Mouse (Mus musculus) myocyte (in vitro differentiated cells): ENCODE data around the gene Usp38. TPM values are rescaled to one million over a fixed set of nuclear protein-coding genes. Genes with fewer than 3 reads are reported as not detected.

Source experiments
- H3K27me3 ChIP-seq: one replicate; pipeline ENCODE4 v1.6.1; 2011; ENCODE audit not compliant: control insufficient read depth, insufficient read depth, insufficient read length
- H3K36me3 ChIP-seq: one replicate; pipeline ENCODE4 v1.6.1; 2011; ENCODE audit not compliant: control insufficient read depth, insufficient read depth
- H3K4me2 ChIP-seq: one replicate; pipeline ENCODE4 v1.6.1; 2011; ENCODE audit warnings: low read depth, control low read depth
- H3K4me3 ChIP-seq: one replicate; pipeline ENCODE4 v1.5.1; 2011; ENCODE audit warnings: mild to moderate bottlenecking, control low read depth, moderate library complexity
- H3K79me2 ChIP-seq: one replicate; pipeline ENCODE4 v1.6.1; 2011; ENCODE audit not compliant: control insufficient read depth, insufficient read depth
- H3ac ChIP-seq: one replicate; pipeline ENCODE4 v1.6.1; 2011; ENCODE audit not compliant: control insufficient read depth, insufficient read length
- CEBPB ChIP-seq: IDR thresholded peaks from 2 replicates; pipeline ENCODE4 v1.6.1; 2011; ENCODE audit warnings: mild to moderate bottlenecking, moderate library complexity; ENCODE audit not compliant: poor library complexity, insufficient read depth, severe bottlenecking
- E2F4 ChIP-seq: IDR thresholded peaks from one replicate; pipeline ENCODE4 v1.6.1; 2011; ENCODE audit warnings: mild to moderate bottlenecking, control low read depth, moderate library complexity; ENCODE audit not compliant: insufficient read depth
- MAX ChIP-seq: IDR thresholded peaks from one replicate; pipeline ENCODE4 v1.6.1; 2011; ENCODE audit warnings: low read depth, mild to moderate bottlenecking, control low read depth
- MYOD1 ChIP-seq, 3 experiments: IDR thresholded peaks; one replicate each; pipeline ENCODE4 v1.6.1; 2011; ENCODE audit warnings: control low read depth in 2 of 3, low read depth in 2 of 3, mild to moderate bottlenecking in 2 of 3, moderate library complexity in 1 of 3; ENCODE audit not compliant: insufficient read length in 2 of 3, control insufficient read depth in 1 of 3
- MYOG ChIP-seq, 3 experiments: IDR thresholded peaks; one replicate each; pipeline ENCODE4 v1.6.1; 2011; ENCODE audit warnings: control low read depth in 2 of 3, low read depth in 2 of 3, mild to moderate bottlenecking in 2 of 3; ENCODE audit not compliant: insufficient read length in 2 of 3, control insufficient read depth in 1 of 3, insufficient read depth in 1 of 3
- POLR2A ChIP-seq: IDR thresholded peaks from one replicate; pipeline ENCODE4 v1.6.1; 2011; ENCODE audit warnings: low read depth, mild to moderate bottlenecking, control low read depth, moderate library complexity; ENCODE audit not compliant: insufficient read length
- POLR2AphosphoS2 ChIP-seq: IDR thresholded peaks from one replicate; pipeline ENCODE4 v1.6.1; 2011; ENCODE audit warnings: low read depth, control low read depth; ENCODE audit not compliant: insufficient read length
- REST ChIP-seq: IDR thresholded peaks from one replicate; pipeline ENCODE4 v1.6.1; 2011; ENCODE audit warnings: mild to moderate bottlenecking, control low read depth, moderate library complexity; ENCODE audit not compliant: insufficient read depth, insufficient read length
- SRF ChIP-seq: IDR thresholded peaks from one replicate; pipeline ENCODE4 v1.6.1; 2011; ENCODE audit warnings: low read depth; ENCODE audit not compliant: control insufficient read depth, insufficient read length
- TCF12 ChIP-seq: IDR thresholded peaks from one replicate; pipeline ENCODE4 v1.6.1; 2011; ENCODE audit warnings: mild to moderate bottlenecking, control low read depth; ENCODE audit not compliant: poor library complexity, insufficient read depth, severe bottlenecking
- TCF3 ChIP-seq: IDR thresholded peaks from one replicate; pipeline ENCODE4 v1.6.1; 2011; ENCODE audit warnings: low read depth, control low read depth; ENCODE audit not compliant: insufficient read length
- USF1 ChIP-seq: IDR thresholded peaks from one replicate; pipeline ENCODE4 v1.6.1; 2011; ENCODE audit warnings: low read depth, mild to moderate bottlenecking, control low read depth, moderate library complexity
- polyA plus RNA-seq: library from polyadenylated mRNA; unstranded; fragments of >200 nt; fragmentation: generic; extraction: Trizol; gene quantifications from one replicate; pipeline ENCODE4 v1.2.1, GENCODE M21; 2012; ENCODE audit warnings: missing spikeins

The Usp38 gene
- polyA plus RNA-seq, 1 experiment, result 6.1 TPM

GRCm38 (mm10) chr8:80952235-80952915 is 62.4 kb downstream of the Usp38 start:
- no peak overlapping the region for H3K4me3 ChIP-seq
- H3K36me3 ChIP-seq, result no peaks in the 10 kb centered on the region
- H3K27me3 ChIP-seq, result no peaks in the 10 kb centered on the region
- no peaks in the 10 kb centered on the region for H3K79me2 ChIP-seq
- H3ac ChIP-seq, result no peak overlapping the region
- TF ChIP-seq TCF12, result no peak
- TF ChIP-seq E2F4, result no peak
- no peak for TF ChIP-seq POLR2A
- no peak for TF ChIP-seq POLR2AphosphoS2
- no peak for TF ChIP-seq CEBPB
- no peak for TF ChIP-seq REST
- no peak for TF ChIP-seq USF1
- TF ChIP-seq MYOD1 (IDR thresholded peaks at IDR 0.05; ENCODE audit: control insufficient read depth in 1 of 3, insufficient read length in 2 of 3, low read depth in 2 of 3), result no peak
- TF ChIP-seq SRF, result no peak
- TF ChIP-seq MYOG (IDR thresholded peaks at IDR 0.05; ENCODE audit: control insufficient read depth in 1 of 3, insufficient read depth in 1 of 3, insufficient read length in 2 of 3, low read depth in 2 of 3), result no peak
- no peak for TF ChIP-seq TCF3
- no peak for TF ChIP-seq MAX
- no peak overlapping the region for H3K4me2 ChIP-seq

- Histone ChIP-seq H3K36me3 (no peaks in the 10 kb centered on the region), H3K4me2 (no peak overlapping the region), H3K4me3 (no peak overlapping the region), H3K79me2 (no peaks in the 10 kb centered on the region), H3K27me3 (no peaks in the 10 kb centered on the region), H3ac (no peak overlapping the region)
- TF ChIP-seq POLR2AphosphoS2 (no peak), USF1 (no peak), POLR2A (no peak), MAX (no peak), SRF (no peak), TCF3 (no peak), MYOD1 (IDR thresholded peaks at IDR 0.05; ENCODE audit: control insufficient read depth in 1 of 3, insufficient read length in 2 of 3, low read depth in 2 of 3) (no peak), TCF12 (no peak), CEBPB (no peak), MYOG (IDR thresholded peaks at IDR 0.05; ENCODE audit: control insufficient read depth in 1 of 3, insufficient read depth in 1 of 3, insufficient read length in 2 of 3, low read depth in 2 of 3) (no peak)
Observed at GRCm38 (mm10) chr8:80948405-80949183, 66.1 kb downstream of the Usp38 start.

GRCm38 (mm10) chr8:80943742-80944141 is 71.0 kb downstream of the Usp38 start:
- H3ac ChIP-seq, result no peak overlapping the region

GRCm38 (mm10) chr8:80941621-80942020 is 73.1 kb downstream of the Usp38 start:
- Histone ChIP-seq H3ac (no peak overlapping the region), H3K79me2 (no peaks in the 10 kb centered on the region), H3K36me3 (no peaks in the 10 kb centered on the region), H3K4me3 (no peak overlapping the region), H3K4me2 (no peak overlapping the region), H3K27me3 (no peaks in the 10 kb centered on the region)
- TF ChIP-seq CEBPB, result no peak
- no peak for TF ChIP-seq E2F4
- no peak for TF ChIP-seq MAX
- TF ChIP-seq TCF12, result no peak
- no peak for TF ChIP-seq POLR2A
- TF ChIP-seq MYOD1 (IDR thresholded peaks at IDR 0.05; ENCODE audit: control insufficient read depth in 1 of 3, insufficient read length in 2 of 3, low read depth in 2 of 3), result no peak

More at GRCm38 (mm10) chr8:80943742-80944141, 71.0 kb downstream of the Usp38 start:
- Histone ChIP-seq H3K79me2 (no peaks in the 10 kb centered on the region), H3K36me3 (no peaks in the 10 kb centered on the region), H3K4me3 (no peak overlapping the region), H3K4me2 (no peak overlapping the region), H3K27me3 (no peaks in the 10 kb centered on the region)
- TF ChIP-seq SRF, result no peak
- no peak for TF ChIP-seq TCF12
- TF ChIP-seq MYOG (IDR thresholded peaks at IDR 0.05; ENCODE audit: control insufficient read depth in 1 of 3, insufficient read depth in 1 of 3, insufficient read length in 2 of 3, low read depth in 2 of 3), result no peak
- TF ChIP-seq TCF3, result no peak
- TF ChIP-seq POLR2AphosphoS2, result no peak
- no peak for TF ChIP-seq POLR2A
- TF ChIP-seq MAX, result no peak
- no peak for TF ChIP-seq MYOD1 (IDR thresholded peaks at IDR 0.05; ENCODE audit: control insufficient read depth in 1 of 3, insufficient read length in 2 of 3, low read depth in 2 of 3)
- no peak for TF ChIP-seq E2F4
- TF ChIP-seq CEBPB, result no peak
- TF ChIP-seq REST, result no peak
- TF ChIP-seq USF1, result no peak
